Mouse (Mus musculus) forelimb bud, embryonic 11.5 days (tissue): ENCODE measurements at regions not wholly inside any gene's neighbourhood (a gene's known extent, or its start where the extent isn't known, plus 50 kb on each side); places are given as distances from the start of the nearest gene placed in this dataset.

Experiments used
- DNase-seq: peaks from one replicate; pipeline ENCODE4 v3.0.0-alpha.2; 2012; ENCODE audit warnings: low read depth, low spot score

- no peak for DNase-seq
These were observed 350.8 kb upstream of the Ascc3 start for GRCm38 (mm10) chr10:50241645-50242044.

GRCm38 (mm10) chr10:50203587-50203986 lies 388.9 kb upstream of the Ascc3 start:
- DNase-seq = peak; percentile 50

- no peak for DNase-seq
These were observed 390.8 kb upstream of the Ascc3 start for GRCm38 (mm10) chr10:50201691-50202090.

GRCm38 (mm10) chr10:50199857-50200256 lies 392.6 kb upstream of the Ascc3 start:
- no peak for DNase-seq

- DNase-seq = no peak
These were observed 394.5 kb upstream of the Ascc3 start for GRCm38 (mm10) chr10:50197897-50198538.

GRCm38 (mm10) chr10:50190276-50190675 lies 401.7 kb upstream of the Grik2 start:
- no peak for DNase-seq

GRCm38 (mm10) chr10:50169116-50169515 lies 380.6 kb upstream of the Grik2 start:
- DNase-seq = no peak

GRCm38 (mm10) chr10:50138351-50138750 lies 349.8 kb upstream of the Grik2 start:
- DNase-seq = no peak

GRCm38 (mm10) chr10:50137783-50138182 lies 349.2 kb upstream of the Grik2 start:
- no peak for DNase-seq

GRCm38 (mm10) chr10:50136165-50136564 lies 347.6 kb upstream of the Grik2 start:
- no peak for DNase-seq

GRCm38 (mm10) chr10:50135499-50135898 lies 346.9 kb upstream of the Grik2 start:
- no peak for DNase-seq
